Mouse (Mus musculus): ENCODE data around the gene Rragd.
"Not testable (repeated sequence)": the region's sequence is repeated elsewhere in the genome, so short reads cannot be mapped to it uniquely, and the experiment has no call there.

Gene Rragd

GRCm38 (mm10) chr4:32985684-32986083 is 2.8 kb downstream of the Rragd start:
- no peak for DNase-seq (ENCODE audit: low spot score in 2 of 2)

DNA sequence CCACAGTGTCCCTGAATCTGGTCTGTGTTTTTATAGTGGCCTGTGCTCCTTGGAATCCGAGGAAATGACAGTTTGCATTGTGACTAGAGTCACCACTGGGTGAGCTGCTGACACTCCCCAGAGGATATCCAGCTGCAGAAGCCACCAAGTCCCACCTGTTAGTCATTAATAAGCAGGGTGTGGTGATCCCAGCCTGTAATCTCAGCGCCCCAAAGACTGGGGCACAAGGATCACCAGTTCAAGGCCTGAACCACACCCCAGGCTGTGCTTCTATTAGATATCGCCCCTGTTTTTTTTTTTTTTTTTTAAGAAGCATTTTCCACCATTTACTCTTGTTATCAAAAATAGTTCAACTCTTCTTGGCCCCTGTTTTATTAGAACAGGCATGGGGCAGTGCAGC is 4.2 kb downstream of the Rragd start:
- peak in 1 of 2 experiments; percentile 58 for DNase-seq (ENCODE audit: low spot score in 2 of 2)

DNA sequence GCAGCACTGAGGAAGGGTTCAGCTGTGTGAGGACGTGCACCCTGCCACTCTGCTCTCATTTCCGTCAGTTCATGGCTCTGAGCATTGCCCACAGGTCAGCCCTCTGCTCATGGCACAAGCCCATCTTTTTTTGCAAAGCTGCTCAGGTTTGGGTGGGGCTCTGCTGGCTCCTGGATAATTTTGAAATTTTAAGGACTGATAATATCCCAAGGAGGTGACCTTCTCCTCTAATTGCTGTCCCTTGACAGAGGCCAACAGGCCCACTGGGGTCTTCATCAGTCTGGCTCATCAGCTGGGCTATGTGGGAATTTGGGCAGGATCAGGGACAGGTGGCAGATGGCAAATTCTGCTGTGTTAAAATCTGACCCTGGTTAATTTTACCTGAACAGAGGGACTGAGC is 6.5 kb downstream of the Rragd start:
- DNase-seq (ENCODE audit: low spot score in 2 of 2), result no peak

- no peak for DNase-seq (ENCODE audit: low spot score in 2 of 2)
Measured at GRCm38 (mm10) chr4:32994168-32994567, 11.3 kb downstream of the Rragd start.

GRCm38 (mm10) chr4:32996083-32996482 is 13.2 kb downstream of the Rragd start:
- no peak for DNase-seq (ENCODE audit: low spot score in 2 of 2)

- DNase-seq (ENCODE audit: low spot score in 2 of 2), result no peak
Measured at GRCm38 (mm10) chr4:32997571-32997970, 14.7 kb downstream of the Rragd start.

DNA sequence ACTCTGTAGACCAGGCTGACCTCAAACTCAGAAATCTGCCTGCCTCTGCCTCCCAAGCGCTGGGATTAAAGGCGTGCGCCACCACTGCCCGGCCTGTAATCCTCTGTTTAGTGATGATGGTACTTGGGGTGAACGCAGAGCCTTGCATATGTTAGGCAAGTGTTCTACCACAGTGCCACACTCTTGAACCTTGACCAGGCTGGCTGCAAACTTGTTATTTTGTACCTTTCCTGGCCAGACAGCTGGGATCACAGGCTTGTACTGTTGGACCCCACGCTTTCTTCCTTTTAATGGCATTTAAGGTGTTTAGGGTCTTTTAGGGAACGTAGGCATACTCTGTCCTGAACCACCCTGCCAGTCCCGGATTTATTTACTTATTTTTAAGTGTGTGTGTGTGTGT is 16.2 kb downstream of the Rragd start:
- DNase-seq (ENCODE audit: low spot score in 2 of 2), result no peak

GRCm38 (mm10) chr4:33002081-33002480 is 19.2 kb downstream of the Rragd start:
- no peak for DNase-seq (ENCODE audit: low spot score in 2 of 2)

DNA sequence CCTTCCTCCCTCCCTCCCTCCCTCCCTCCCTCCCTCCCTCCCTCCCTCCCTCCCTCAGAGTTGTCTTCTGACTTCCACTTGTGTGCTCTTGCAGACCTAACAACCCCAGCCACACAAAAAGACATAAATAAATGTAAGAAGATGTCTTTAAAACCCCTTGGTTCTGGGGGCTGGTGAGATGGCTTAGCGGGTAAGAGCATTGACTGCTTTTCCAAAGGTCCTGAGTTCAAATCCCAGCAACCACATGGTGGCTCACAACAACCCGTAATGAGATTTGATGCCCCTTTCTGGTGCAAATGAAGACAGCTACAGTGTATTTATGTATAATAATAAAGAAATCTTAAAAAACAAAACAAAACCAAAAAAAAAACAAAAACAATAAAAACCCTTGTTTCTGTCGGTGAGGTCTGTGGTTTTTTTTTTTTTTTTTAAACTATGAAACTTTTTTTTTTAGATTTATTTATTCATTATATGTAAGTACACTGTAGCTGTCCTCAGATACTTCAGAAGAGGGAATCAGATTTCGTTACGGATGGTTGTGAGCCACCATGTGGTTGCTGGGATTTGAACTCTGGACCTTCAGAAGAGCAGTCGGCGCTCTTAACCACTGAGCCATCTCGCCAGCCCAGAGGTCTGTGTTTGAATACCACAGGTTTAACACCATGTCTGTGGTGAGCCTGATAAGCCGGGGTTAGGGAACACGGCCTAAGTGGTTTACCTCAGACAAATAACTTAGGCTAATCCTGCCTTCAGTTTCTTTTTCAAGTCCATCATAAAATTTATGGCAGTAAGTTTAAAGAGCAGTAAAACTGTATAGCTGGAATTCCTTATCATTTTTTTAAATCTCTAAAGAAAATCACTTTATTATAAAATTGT is 23.0 kb downstream of the Rragd start:
- DNase-seq (ENCODE audit: low spot score in 2 of 2), result not testable (repeated sequence)

- DNase-seq (ENCODE audit: low spot score in 2 of 2), result no peak
Measured at GRCm38 (mm10) chr4:33006844-33007243, 24.0 kb downstream of the Rragd start.

DNA sequence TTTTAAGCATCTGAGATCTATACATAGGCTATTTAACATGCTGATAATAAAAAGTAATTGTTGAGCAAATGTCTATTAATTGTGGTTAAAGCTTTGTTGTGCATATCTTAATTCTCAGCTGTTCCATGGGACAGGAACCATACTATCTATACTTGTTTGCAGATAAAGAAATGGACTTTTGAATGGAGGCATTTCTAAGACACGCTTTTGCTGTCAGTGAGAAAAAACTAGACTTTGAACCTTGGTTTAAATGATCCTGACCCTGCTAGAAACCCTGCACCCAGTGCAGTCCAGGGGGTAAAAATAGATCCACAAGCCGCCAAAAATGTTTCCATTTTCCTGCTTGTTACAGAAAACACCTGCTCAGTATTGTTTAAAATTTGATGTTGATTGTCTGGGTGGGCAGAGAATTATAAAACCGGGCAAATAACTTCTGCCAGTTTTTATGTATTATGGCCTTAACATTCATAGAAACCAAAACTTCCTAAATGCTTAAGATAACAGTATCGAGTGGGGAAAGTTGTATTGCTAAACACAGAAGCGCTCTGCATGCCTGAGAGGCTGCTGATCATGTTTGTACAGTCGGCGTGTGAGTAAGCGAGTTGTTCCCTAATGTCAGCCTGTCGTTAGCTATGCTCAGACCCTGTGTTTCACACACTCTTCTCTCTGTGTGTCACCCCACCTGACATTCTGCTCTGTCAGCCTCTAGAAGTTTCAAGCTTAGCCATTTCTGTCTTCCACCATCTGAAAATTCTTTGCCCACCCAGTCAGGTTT is 24.8 kb downstream of the Rragd start:
- no peak for DNase-seq (ENCODE audit: low spot score in 2 of 2)

DNA sequence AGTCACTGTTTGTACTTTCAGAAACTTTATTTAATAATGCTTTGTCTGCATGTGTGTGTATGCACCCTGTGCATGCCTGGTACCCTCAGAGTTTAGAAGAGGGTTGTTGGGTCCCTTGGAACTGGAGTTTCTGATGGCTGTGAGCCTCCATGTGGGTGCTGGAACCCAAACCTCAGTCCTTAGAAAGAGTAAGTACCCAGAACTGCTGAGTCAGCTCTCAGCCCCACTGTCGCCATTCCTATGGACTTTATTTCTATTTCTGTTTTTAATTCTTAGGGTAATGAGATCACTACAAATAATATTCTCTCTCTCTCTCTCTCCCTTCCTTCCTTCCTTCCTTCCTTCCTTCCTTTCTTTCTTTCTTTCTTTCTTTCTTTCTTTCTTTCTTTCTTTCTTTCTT is 27.2 kb downstream of the Rragd start:
- no peak for DNase-seq (ENCODE audit: low spot score in 2 of 2)

DNA sequence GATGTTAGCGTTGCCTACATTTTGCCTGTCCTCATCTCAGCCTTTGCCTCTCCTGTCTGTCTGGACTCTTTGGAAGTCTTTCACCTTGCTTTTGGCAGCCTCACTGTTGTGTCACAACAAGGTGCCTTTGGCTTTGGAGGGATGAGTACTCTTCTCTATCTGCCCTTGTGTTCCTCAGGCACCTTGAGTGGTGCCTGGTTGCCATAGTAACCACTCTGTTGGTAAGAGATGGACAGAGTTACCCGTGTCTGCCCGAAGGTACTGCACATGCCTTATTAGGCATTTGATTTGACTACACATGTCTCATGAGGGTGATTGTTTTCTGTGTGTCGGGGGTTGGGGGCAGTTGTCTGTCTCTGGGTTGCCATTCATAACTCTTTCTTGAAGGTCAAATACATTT is 29.6 kb downstream of the Rragd start:
- no peak for DNase-seq (ENCODE audit: low spot score in 2 of 2)

DNA sequence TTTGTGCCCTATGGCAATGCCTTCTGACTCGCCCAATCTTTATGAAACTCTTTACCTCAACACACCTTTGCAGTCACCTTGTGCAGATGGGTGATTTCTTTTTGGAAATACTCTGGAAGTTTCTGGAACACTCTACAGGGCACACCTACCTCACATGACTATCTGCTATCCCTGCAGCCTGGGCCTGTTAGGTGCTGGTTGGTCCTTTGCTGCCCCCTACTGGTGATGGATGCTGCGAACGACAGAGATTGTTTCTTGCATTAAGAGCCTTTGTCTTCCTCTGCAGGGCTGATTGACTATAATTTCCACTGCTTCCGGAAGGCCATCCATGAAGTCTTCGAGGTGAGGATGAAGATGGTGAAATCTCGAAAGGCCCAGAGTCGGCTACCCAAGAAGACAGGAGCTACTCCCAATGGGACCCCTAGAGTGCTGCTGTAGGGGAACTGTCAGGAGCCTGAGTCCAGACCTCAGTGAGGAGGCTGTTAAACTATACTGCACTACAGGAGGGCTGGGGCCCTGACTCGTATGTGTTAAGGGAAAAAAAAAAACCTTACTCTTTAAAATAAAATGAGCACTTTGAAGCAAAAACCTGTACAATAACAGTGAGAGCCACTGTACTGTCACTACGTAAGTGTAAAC is 35.6 kb downstream of the Rragd start:
- DNase-seq (ENCODE audit: low spot score in 2 of 2), result peak; percentile 79 to 91

DNA sequence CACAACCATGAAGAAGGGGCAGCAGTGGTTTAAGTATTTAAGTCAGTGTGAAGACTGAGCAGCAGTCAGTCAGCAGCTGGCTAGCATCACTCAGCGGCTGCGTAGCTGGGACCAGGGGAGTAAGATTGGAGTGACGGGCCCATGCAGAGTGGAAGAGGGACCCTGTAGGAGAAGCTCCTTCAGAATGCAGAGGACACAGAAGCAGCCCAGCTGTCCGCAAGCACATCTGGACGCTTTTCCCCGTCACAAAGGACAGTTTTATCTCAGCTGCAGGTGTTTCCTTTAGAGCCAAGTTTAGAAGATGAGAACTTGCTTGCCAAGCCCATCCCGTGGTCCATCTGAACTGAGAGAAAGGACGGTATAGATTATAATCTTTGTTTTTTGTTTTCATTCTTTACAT is 41.6 kb downstream of the Rragd start:
- peak in 1 of 2 experiments; percentile 22 for DNase-seq (ENCODE audit: low spot score in 2 of 2)

GRCm38 (mm10) chr4:33029104-33029503 is 46.3 kb downstream of the Rragd start:
- DNase-seq (ENCODE audit: low spot score in 2 of 2), result no peak

- DNase-seq (ENCODE audit: low spot score in 2 of 2), result peak in 1 of 2 experiments; percentile 29
Measured at GRCm38 (mm10) chr4:33030264-33031194, 47.7 kb downstream of the Rragd start.

DNA sequence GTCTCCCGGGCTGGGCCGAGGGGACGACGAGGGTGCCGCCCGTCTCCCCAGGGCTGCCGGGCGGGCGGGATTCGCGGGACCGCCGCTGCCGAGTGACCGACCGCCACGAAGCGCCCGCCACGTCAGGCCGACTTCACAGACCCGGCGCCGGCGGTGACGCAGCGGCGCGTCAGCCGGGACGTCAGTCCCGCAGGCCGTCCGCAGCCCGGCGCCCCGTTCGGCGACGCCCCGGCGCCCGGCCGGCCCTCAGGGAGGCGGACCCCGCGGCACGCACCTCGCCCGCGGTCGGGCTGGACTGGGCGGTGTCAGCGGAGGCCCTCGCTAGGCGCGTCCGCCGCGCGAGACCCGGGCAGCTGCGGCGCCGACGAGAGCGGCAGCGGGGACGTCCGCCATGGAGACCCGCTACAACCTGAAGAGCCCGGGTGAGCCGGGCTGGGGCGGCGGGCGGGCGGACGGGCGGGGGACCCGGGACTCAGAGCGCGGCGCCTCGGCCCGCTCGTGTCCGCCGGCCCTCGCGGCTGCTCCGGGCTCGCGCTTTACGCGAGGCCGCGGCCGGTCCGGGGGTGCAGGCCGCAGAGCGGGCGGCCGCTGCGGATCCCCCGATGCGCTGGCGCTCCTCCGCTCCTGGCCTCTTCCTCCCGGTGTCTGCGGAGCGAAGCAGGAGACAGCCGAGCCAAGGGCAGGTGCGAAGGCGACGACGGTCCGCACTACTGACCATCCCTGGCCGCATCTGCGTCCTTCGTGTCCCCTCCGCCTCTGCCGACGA is 48.5 kb downstream of the Rragd start, which contains the start of gene Ube2j1:
Gene Ube2j1, plus strand, starts transcription at position 222 of the 766 bp plus-strand sequence.
- peak; percentile 86 to 88 for DNase-seq (ENCODE audit: low spot score in 2 of 2)

- no peak for DNase-seq (ENCODE audit: low spot score in 2 of 2)
Measured at GRCm38 (mm10) chr4:33032045-33032444, 49.2 kb downstream of the Rragd start.

GRCm38 (mm10) chr4:33033515-33033914 is 50.7 kb downstream of the Rragd start:
- DNase-seq (ENCODE audit: low spot score in 2 of 2), result no peak

Data from spleen, postnatal 10 days (tissue).